Comparison of ENCODE assay signal across 16 mouse cellular contexts in genomic region chr1:154532987-154533940, GRCm38 (mm10).
A peak's percentile ranks its signal among the peaks of the same experiment; 100 is the strongest.
DNase-seq lines count a peak whose midpoint lies in the region; ATAC-seq lines count a peak whose summit lies in the region.
"Had no signal": no experiment of that assay in that cellular context is flagged by ENCODE, and none has a peak within 500 bp of the region (broad histone marks: within the 10 kb centered on the region; RNA-seq: fewer than 3 reads in every experiment).

No protein-coding gene starts in this region.

- H3K4me1 ChIP-seq in forebrain, embryonic 14.5 days (ENCODE audit: control insufficient read depth, insufficient read depth, low read length) = peaks cover 9% of the 10 kb centered on the region; the same call in 1 of the 2 replicates
- peaks cover 10% of the 10 kb centered on the region for H3K4me1 ChIP-seq in forebrain, embryonic 10.5 days
- peaks cover 8% of the 10 kb centered on the region; the same call in 1 of the 2 replicates for H3K4me1 ChIP-seq in midbrain, embryonic 14.5 days (ENCODE audit: control insufficient read depth, insufficient read depth, low read length)
- peaks cover 8% of the 10 kb centered on the region for H3K4me1 ChIP-seq in midbrain, embryonic 10.5 days
- H3K4me1 ChIP-seq: heart, embryonic 15.5 days; intestine, embryonic 15.5 days; limb, embryonic 13.5 days had no signal

- no peak overlapping the region for H3K4me3 ChIP-seq in forebrain, embryonic 14.5 days (ENCODE audit: low read depth, low read length)
- no peak overlapping the region for H3K4me3 ChIP-seq in forebrain, embryonic 10.5 days
- no peak overlapping the region for H3K4me3 ChIP-seq in midbrain, embryonic 14.5 days (replicated peaks; ENCODE audit: low read depth, low read length)
- no peak overlapping the region for H3K4me3 ChIP-seq in midbrain, embryonic 10.5 days
- H3K4me3 ChIP-seq: erythroblast, embryonic 14.5 days; heart, embryonic 15.5 days; intestine, embryonic 15.5 days; limb, embryonic 13.5 days had no signal

- H3K9ac ChIP-seq in forebrain, embryonic 14.5 days (ENCODE audit: low read length) = no peak overlapping the region
- no peak overlapping the region for H3K9ac ChIP-seq in midbrain, embryonic 14.5 days (replicated peaks; ENCODE audit: low read length)
- H3K9ac ChIP-seq: heart, embryonic 15.5 days; intestine, embryonic 15.5 days; limb, embryonic 13.5 days had no signal

- H3K27me3 ChIP-seq in forebrain, embryonic 14.5 days (replicated peaks; ENCODE audit: control insufficient read depth, insufficient read depth, low read length) = no peaks in the 10 kb centered on the region
- H3K27me3 ChIP-seq in forebrain, embryonic 10.5 days (ENCODE audit: poor library complexity, severe bottlenecking) = no peaks in the 10 kb centered on the region
- H3K27me3 ChIP-seq in midbrain, embryonic 14.5 days (ENCODE audit: control insufficient read depth, insufficient read depth, low read length) = no peaks in the 10 kb centered on the region
- H3K27me3 ChIP-seq in midbrain, embryonic 10.5 days (ENCODE audit: low read depth, poor library complexity, severe bottlenecking) = no peaks in the 10 kb centered on the region
- H3K27me3 ChIP-seq: heart, embryonic 15.5 days; intestine, embryonic 15.5 days; limb, embryonic 13.5 days had no signal

- WGBS in forebrain, embryonic 14.5 days = 61% methylated on average over 11 of the region's 11 CpGs
- WGBS in forebrain, embryonic 10.5 days = 82% methylated on average over 11 of the region's 11 CpGs
- 64% methylated on average over 11 of the region's 11 CpGs for WGBS in midbrain, embryonic 14.5 days
- WGBS in midbrain, embryonic 10.5 days = 81% methylated on average over 11 of the region's 11 CpGs

- DNase-seq in forebrain, embryonic 14.5 days (ENCODE audit: low spot score) = peak; percentile 43
- DNase-seq in forebrain, embryonic 10.5 days (ENCODE audit: extremely low spot score, low spot score) = no peak
- DNase-seq in midbrain, embryonic 14.5 days = peak; percentile 69
- DNase-seq in midbrain, embryonic 10.5 days (ENCODE audit: low spot score) = no peak
- DNase-seq in layer of hippocampus, adult 9-11 months = peak; percentile 54
- peak; percentile 33 for DNase-seq in retina, postnatal 1 day
- DNase-seq in embryo, embryonic 9.5 days (ENCODE audit: extremely low spot score) = no peak
- DNase-seq in cerebellum, adult 11 months = no peak
- DNase-seq: adrenal gland, postnatal 25 days; cerebellum, postnatal 25 days; kidney, postnatal 25 days; lung, adult 18-20 months had no signal

- no peak overlapping the region for H3K27ac ChIP-seq in forebrain, embryonic 14.5 days (ENCODE audit: low read depth, low read length)
- H3K27ac ChIP-seq in forebrain, embryonic 10.5 days = no peak overlapping the region
- 0 out of 2 replicates have a peak overlapping the region, but pooled peaks have one; percentile 28 for H3K27ac ChIP-seq in midbrain, embryonic 14.5 days (replicated peaks; ENCODE audit: low read depth, low read length)
- H3K27ac ChIP-seq in midbrain, embryonic 10.5 days (replicated peaks) = no peak overlapping the region
- H3K27ac ChIP-seq: heart, embryonic 15.5 days; intestine, embryonic 15.5 days; limb, embryonic 13.5 days had no signal

- no peak overlapping the region for H3K4me2 ChIP-seq in forebrain, embryonic 14.5 days (ENCODE audit: low read length)
- no peak overlapping the region for H3K4me2 ChIP-seq in midbrain, embryonic 14.5 days (ENCODE audit: low read length)
- H3K4me2 ChIP-seq: heart, embryonic 15.5 days; intestine, embryonic 15.5 days; limb, embryonic 13.5 days had no signal

- no peaks in the 10 kb centered on the region for H3K36me3 ChIP-seq in forebrain, embryonic 14.5 days (ENCODE audit: control insufficient read depth, insufficient read depth, low read length)
- no peaks in the 10 kb centered on the region for H3K36me3 ChIP-seq in forebrain, embryonic 10.5 days (replicated peaks)
- H3K36me3 ChIP-seq in midbrain, embryonic 14.5 days (ENCODE audit: control insufficient read depth, insufficient read depth, low read length) = no peaks in the 10 kb centered on the region
- H3K36me3 ChIP-seq in midbrain, embryonic 10.5 days = no peaks in the 10 kb centered on the region
- H3K36me3 ChIP-seq: heart, embryonic 15.5 days; intestine, embryonic 15.5 days; limb, embryonic 13.5 days had no signal

- ATAC-seq in forebrain, embryonic 14.5 days = 0 out of 2 replicates have a peak, but pooled peaks have one; percentile 32
- no peak for ATAC-seq in midbrain, embryonic 14.5 days (ENCODE audit: low FRiP score, low TSS enrichment)
- ATAC-seq: intestine, embryonic 15.5 days had no signal

- no peaks in the 10 kb centered on the region for H3K9me3 ChIP-seq in forebrain, embryonic 14.5 days (replicated peaks; ENCODE audit: control insufficient read depth, low read length)
- no peaks in the 10 kb centered on the region for H3K9me3 ChIP-seq in forebrain, embryonic 10.5 days
- H3K9me3 ChIP-seq in midbrain, embryonic 14.5 days (ENCODE audit: control insufficient read depth, low read length) = no peaks in the 10 kb centered on the region
- no peaks in the 10 kb centered on the region for H3K9me3 ChIP-seq in midbrain, embryonic 10.5 days (replicated peaks)
- H3K9me3 ChIP-seq: heart, embryonic 15.5 days; intestine, embryonic 15.5 days; limb, embryonic 13.5 days had no signal

Comparison
In these comparisons a context has a peak if more than half of its experiments do, and no peak if none do; other contexts are left out.
1. DNase-seq: peak in forebrain, embryonic 14.5 days (single experiment), midbrain, embryonic 14.5 days (single experiment), layer of hippocampus, adult 9-11 months (single experiment) and retina, postnatal 1 day (single experiment); none in forebrain, embryonic 10.5 days (single experiment), midbrain, embryonic 10.5 days (single experiment), embryo, embryonic 9.5 days (single experiment) and cerebellum, adult 11 months (single experiment).